Mouse (Mus musculus): ENCODE measurements around the gene Fam71d. TPM values are rescaled to one million over a fixed set of nuclear protein-coding genes. Genes with fewer than 3 reads are reported as not detected.

Gene Fam71d
- 0.17 and 0.23 TPM in 2 replicates for polyA plus RNA-seq (2012; rRNA removed)

DNA sequence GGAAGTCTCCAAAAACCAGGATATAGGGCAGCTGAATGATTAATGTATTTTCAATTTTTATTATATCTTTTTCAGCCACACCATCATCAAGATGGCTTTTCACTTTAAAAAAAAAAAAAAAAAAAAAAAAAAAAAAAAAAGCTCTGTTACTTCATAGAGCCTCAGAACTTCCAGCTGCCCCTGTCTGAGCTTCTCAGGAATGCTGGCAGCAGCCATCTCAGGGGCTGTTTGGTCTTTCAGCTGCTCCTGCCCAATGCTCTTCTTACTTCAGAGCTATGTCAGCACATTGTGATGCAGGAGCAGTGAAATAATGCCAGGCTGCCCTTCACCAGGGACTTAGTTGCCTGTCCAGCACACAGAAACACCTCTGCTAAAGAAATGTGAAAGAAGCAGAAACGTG is at the start of gene Fam71d:
Gene Fam71d, plus strand, starts transcription at position 211 of the 400 bp plus-strand sequence.
- Histone ChIP-seq H3K4me3 (ENCODE audit: insufficient read depth, low read length) (no peak within 1 kb of the TSS), H3K4me1 (ENCODE audit: control insufficient read depth, insufficient read depth, low read length) (peaks cover 5% of the 10 kb centered on the region; the same call in 1 of the 2 replicates), H3K27ac (ENCODE audit: insufficient read depth, low read length) (no peak within 1 kb of the TSS)
- TF ChIP-seq CTCF (IDR thresholded peaks at IDR 0.05; ENCODE audit: extremely low read depth, insufficient read depth, low read length) (no peak), POLR2A (IDR thresholded peaks at IDR 0.05; ENCODE audit: extremely low read depth, insufficient read depth, low read length) (no peak)

DNA sequence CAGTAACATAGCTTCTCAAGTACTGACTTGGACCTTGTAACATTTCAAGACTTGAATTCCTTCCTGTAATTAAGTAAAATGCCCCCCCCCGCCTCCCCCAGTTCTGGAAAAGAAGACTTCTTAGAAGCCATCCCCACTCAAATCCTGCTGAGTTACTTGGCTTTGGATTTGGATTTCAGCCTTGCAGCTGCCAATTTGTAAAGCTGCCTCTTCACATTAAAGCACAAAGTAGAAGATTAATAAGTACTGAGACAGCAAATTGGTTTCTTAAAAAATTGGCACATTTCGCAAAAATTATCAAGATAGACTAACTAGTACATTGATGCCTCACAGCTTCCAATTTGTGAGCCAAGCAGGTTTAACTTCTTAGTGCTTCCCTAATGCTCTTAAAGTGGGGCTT is 47.6 kb upstream of the Fam71d start:
- H3K4me3 ChIP-seq (ENCODE audit: insufficient read depth, low read length), result no peak overlapping the region
- no peak overlapping the region for H3K27ac ChIP-seq (ENCODE audit: insufficient read depth, low read length)
- TF ChIP-seq POLR2A (IDR thresholded peaks at IDR 0.05; ENCODE audit: extremely low read depth, insufficient read depth, low read length) (no peak), CTCF (IDR thresholded peaks at IDR 0.05; ENCODE audit: extremely low read depth, insufficient read depth, low read length) (no peak)
- no peaks in the 10 kb centered on the region; the same call in 1 of the 2 replicates for H3K4me1 ChIP-seq (ENCODE audit: control insufficient read depth, insufficient read depth, low read length)

- no peak overlapping the region for H3K4me3 ChIP-seq (ENCODE audit: insufficient read depth, low read length)
- TF ChIP-seq POLR2A (IDR thresholded peaks at IDR 0.05; ENCODE audit: extremely low read depth, insufficient read depth, low read length), result no peak
- TF ChIP-seq CTCF (IDR thresholded peaks at IDR 0.05; ENCODE audit: extremely low read depth, insufficient read depth, low read length), result no peak
- no peak overlapping the region for H3K27ac ChIP-seq (ENCODE audit: insufficient read depth, low read length)
- no peaks in the 10 kb centered on the region for H3K4me1 ChIP-seq (ENCODE audit: control insufficient read depth, insufficient read depth, low read length)
These were observed 46.1 kb upstream of the Fam71d start for GRCm38 (mm10) chr12:78645282-78645681.

GRCm38 (mm10) chr12:78659718-78660304 is 31.5 kb upstream of the Fam71d start:
- no peak overlapping the region for H3K27ac ChIP-seq (ENCODE audit: insufficient read depth, low read length)
- TF ChIP-seq CTCF (IDR thresholded peaks at IDR 0.05; ENCODE audit: extremely low read depth, insufficient read depth, low read length) (no peak), POLR2A (IDR thresholded peaks at IDR 0.05; ENCODE audit: extremely low read depth, insufficient read depth, low read length) (no peak)

DNA sequence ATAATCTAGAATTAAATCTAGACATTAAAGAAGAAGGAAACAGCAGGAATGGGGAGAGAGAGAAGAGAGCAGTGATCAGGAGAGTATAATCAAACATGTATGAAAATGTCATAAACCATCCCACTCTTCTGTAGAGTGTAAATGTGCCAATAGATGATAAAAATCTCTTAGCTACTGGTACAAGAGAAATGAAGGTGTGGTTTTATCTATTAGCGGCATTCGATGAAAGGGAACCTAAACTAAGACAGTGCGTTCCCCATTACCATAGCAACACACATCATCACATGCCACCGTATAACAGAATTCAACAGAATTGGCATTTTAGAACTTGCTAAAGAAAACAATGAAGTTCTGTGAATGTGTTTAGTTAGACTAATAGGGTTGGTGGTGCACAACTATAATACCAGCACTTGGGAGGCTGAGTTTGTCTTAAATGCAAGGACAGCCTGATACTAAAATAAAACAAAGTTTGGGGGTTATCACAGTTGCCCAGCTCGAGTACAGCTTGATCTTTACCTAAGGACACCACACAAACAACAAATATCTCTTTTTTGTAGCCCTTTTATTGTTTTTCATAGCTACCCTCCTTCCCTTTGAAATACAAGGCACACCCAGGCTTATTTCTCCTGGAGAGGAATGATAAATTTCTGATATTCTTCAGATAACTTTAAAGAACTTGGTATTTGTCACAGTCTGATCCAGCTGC is 13.1 kb upstream of the Fam71d start:
- H3K27ac ChIP-seq (ENCODE audit: insufficient read depth, low read length), result no peak overlapping the region
- no peak overlapping the region for H3K4me3 ChIP-seq (ENCODE audit: insufficient read depth, low read length)
- no peak for TF ChIP-seq CTCF (IDR thresholded peaks at IDR 0.05; ENCODE audit: extremely low read depth, insufficient read depth, low read length)
- TF ChIP-seq POLR2A (IDR thresholded peaks at IDR 0.05; ENCODE audit: extremely low read depth, insufficient read depth, low read length), result no peak
- no peaks in the 10 kb centered on the region for H3K4me1 ChIP-seq (ENCODE audit: control insufficient read depth, insufficient read depth, low read length)

More at GRCm38 (mm10) chr12:78659718-78660304, 31.5 kb upstream of the Fam71d start:
- Histone ChIP-seq H3K4me1 (ENCODE audit: control insufficient read depth, insufficient read depth, low read length) (no peaks in the 10 kb centered on the region), H3K4me3 (ENCODE audit: insufficient read depth, low read length) (no peak overlapping the region)

- H3K4me1 ChIP-seq (ENCODE audit: control insufficient read depth, insufficient read depth, low read length), result no peaks in the 10 kb centered on the region
- H3K4me3 ChIP-seq (ENCODE audit: insufficient read depth, low read length), result no peak overlapping the region
- no peak overlapping the region for H3K27ac ChIP-seq (ENCODE audit: insufficient read depth, low read length)
- TF ChIP-seq POLR2A (IDR thresholded peaks at IDR 0.05; ENCODE audit: extremely low read depth, insufficient read depth, low read length) (no peak), CTCF (IDR thresholded peaks at IDR 0.05; ENCODE audit: extremely low read depth, insufficient read depth, low read length) (no peak)
These were observed 12.5 kb upstream of the Fam71d start for GRCm38 (mm10) chr12:78678807-78679189.

DNA sequence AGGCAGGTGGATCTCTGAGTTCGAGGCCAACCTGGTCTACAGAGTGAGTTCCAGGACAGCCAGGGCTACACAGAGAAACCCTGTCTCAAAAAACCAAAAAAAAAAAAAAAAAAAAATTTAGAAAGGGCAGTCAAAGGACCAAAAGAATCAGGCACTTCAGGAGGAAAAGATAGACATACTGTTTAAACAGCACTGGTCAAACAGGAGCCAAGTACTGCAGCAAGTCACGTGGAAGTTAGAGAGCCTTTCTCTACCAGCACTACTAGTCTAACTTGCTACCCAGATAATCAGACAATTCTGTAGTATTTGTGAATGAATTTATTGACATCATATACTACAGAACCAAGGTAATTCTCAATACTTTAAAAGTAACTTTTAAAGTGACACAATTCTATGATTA is 10.3 kb upstream of the Fam71d start:
- no peak overlapping the region for H3K27ac ChIP-seq (ENCODE audit: insufficient read depth, low read length)
- H3K4me3 ChIP-seq (ENCODE audit: insufficient read depth, low read length), result no peak overlapping the region
- H3K4me1 ChIP-seq (ENCODE audit: control insufficient read depth, insufficient read depth, low read length), result no peaks in the 10 kb centered on the region; the same call in 1 of the 2 replicates
- TF ChIP-seq POLR2A (IDR thresholded peaks at IDR 0.05; ENCODE audit: extremely low read depth, insufficient read depth, low read length) (no peak), CTCF (IDR thresholded peaks at IDR 0.05; ENCODE audit: extremely low read depth, insufficient read depth, low read length) (no peak)

GRCm38 (mm10) chr12:78682279-78682678 is 9.1 kb upstream of the Fam71d start:
- no peaks in the 10 kb centered on the region; the same call in 1 of the 2 replicates for H3K4me1 ChIP-seq (ENCODE audit: control insufficient read depth, insufficient read depth, low read length)
- TF ChIP-seq POLR2A (IDR thresholded peaks at IDR 0.05; ENCODE audit: extremely low read depth, insufficient read depth, low read length), result no peak
- no peak for TF ChIP-seq CTCF (IDR thresholded peaks at IDR 0.05; ENCODE audit: extremely low read depth, insufficient read depth, low read length)
- H3K4me3 ChIP-seq (ENCODE audit: insufficient read depth, low read length), result no peak overlapping the region
- no peak overlapping the region for H3K27ac ChIP-seq (ENCODE audit: insufficient read depth, low read length)

DNA sequence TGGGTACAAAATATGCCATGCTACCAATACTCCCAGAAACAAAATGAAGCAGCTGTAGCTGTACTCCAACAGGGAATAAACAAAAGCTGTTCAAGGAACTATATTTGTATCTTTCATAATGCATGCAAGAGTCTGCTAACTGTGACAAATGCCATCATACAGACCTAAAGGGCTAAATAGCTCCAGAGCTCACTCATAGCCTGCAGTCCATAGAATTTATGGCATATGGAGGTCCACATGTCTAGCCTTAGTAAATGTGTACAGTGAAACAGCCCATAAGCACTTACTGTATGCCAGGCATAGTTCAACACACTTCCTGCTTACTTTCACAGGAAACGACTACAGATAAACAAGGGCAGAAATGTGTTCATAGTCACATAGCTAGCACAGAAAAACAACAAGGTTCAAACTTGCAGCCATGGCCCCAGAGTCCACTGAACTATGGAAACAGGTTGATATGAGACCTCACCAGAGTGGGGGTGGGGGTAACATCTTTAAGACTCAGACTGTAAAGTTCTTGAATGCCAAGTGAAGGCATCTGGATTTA is 5.6 kb upstream of the Fam71d start:
- no peak overlapping the region for H3K4me3 ChIP-seq (ENCODE audit: insufficient read depth, low read length)
- TF ChIP-seq CTCF (IDR thresholded peaks at IDR 0.05; ENCODE audit: extremely low read depth, insufficient read depth, low read length) (no peak), POLR2A (IDR thresholded peaks at IDR 0.05; ENCODE audit: extremely low read depth, insufficient read depth, low read length) (no peak)
- H3K4me1 ChIP-seq (ENCODE audit: control insufficient read depth, insufficient read depth, low read length), result peaks cover 5% of the 10 kb centered on the region; the same call in 1 of the 2 replicates
- H3K27ac ChIP-seq (ENCODE audit: insufficient read depth, low read length), result no peak overlapping the region

Measured in cortical plate, adult 2 months (tissue).